Mouse (Mus musculus) ZHBTc4 (cell line): ENCODE measurements around the gene Sohlh2.

ENCODE experiments used
- DNase-seq: peaks from one replicate; pipeline ENCODE4 v3.0.0-alpha.2; 2011; ENCODE audit warnings: low read depth, low spot score

Sohlh2 gene

DNA sequence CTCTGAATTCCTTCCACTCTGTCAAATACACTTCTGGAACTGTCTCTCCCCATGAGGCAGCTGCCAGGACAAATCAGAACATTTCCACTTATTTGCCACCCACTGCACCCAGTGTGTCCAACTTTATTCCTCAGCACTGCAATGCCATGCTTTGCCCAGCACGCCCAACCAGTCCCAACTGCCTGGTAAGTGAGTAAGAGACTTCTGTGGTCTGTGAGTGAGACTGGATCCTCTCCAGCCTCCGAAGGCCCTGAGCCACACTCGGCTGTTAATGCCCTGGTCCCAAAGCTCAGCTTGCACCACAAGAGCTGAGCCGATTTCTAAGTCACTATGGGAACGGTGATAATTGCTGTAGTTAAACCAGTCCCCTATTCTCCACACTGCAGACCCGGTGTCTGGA, 25.8 kb downstream of the Sohlh2 start:
- DNase-seq = no peak

DNA sequence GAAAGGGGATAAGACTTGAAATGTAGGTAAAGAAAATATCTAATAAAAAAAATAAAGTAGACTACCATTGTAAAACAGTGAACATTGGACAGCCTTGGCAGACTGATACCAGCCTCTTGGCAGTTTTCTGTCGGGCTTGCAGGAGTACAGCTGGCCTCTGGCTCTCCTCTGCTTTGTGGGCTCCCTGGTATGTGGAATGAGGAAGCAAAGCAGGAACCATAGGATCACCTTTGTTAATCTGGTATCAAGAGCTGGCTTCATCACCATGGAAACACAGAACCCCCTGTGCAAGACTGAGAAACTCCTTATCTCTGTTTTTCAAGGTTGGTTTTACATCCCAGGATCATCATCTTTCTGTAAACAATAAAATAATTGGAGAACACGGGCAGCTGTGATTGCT, 30.4 kb downstream of the Sohlh2 start:
- DNase-seq = no peak

DNA sequence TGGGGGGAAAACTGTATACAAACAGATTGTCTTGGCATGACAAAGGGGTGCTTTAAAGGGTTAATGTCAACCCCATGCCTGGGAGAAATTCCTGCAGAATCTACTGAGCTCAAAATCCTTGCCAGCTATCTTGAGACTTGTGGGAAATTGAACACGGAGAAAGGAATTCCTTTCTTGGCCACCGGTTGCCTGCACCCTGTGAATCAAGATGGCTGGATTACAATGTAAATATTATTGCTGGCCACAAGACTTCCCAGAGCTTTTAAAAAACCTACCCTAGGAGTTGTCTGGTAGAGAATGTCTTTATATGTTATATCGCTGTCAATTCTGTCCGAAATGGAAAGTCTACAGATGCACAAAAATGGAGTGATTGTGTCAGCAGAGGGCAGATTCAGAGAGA, 32.0 kb downstream of the Sohlh2 start:
- no peak for DNase-seq

DNA sequence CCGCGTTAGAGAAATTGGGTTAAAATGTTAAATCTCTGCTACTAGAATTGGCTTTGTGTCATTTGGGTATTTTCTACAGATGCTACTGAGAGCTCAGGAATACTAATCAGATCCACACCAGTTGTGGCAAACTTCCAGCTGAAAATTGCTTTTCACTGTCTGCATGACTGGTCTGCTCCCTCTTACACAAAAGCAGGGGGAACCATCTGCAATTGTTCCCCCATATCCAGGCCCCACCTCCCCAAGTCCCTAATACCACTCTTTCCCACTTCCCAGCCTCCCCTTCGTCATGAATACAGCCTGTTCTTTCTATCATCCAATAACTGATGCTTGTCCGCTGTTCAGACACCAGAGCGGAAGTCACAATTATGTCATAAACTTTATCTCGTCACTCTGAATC, 32.6 kb downstream of the Sohlh2 start:
- no peak for DNase-seq

DNA sequence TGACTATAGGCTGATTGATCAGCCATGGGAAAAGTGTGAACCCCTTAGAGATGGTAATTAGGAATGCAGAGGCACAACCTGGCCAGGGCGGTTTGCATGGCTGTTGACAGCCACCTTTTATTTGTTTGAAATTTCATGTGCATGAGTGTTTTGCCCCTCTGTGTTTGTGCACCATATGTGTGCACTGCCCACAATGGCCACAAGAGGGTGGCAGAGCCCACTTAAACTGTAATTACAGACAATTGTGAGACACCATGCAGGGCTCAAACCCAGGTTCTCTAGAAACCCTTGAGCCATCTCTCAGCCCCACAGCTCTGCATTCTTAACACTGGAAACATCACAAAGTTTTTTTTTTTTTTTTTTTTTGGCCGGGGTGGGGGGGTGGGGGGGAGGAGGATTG, 40.7 kb downstream of the Sohlh2 start:
- peak; percentile 67 for DNase-seq

DNA sequence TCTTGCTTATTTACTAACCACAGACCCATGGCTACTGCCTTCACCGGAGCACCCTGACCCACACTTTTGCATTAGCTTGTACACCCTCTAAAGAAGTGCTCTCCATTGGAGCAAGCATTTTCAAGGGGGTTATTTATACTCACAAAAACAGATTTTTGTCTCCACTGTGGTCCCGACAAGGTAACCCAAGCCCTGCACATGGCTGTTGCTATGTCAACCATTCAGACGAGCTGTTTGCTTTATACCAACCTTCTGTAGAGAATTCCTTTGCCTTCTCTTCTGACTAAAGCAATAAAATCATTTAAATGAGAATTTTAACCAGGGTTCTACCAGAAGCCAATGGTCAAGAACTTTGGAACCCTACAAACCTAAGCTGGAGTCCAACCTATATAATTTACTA, 42.0 kb downstream of the Sohlh2 start:
- no peak for DNase-seq

- DNase-seq = peak; percentile 36
These were observed 44.8 kb downstream of the Sohlh2 start for GRCm38 (mm10) chr3:55226501-55227213.

GRCm38 (mm10) chr3:55227214-55227581, 45.4 kb downstream of the Sohlh2 start:
- DNase-seq = no peak

DNA sequence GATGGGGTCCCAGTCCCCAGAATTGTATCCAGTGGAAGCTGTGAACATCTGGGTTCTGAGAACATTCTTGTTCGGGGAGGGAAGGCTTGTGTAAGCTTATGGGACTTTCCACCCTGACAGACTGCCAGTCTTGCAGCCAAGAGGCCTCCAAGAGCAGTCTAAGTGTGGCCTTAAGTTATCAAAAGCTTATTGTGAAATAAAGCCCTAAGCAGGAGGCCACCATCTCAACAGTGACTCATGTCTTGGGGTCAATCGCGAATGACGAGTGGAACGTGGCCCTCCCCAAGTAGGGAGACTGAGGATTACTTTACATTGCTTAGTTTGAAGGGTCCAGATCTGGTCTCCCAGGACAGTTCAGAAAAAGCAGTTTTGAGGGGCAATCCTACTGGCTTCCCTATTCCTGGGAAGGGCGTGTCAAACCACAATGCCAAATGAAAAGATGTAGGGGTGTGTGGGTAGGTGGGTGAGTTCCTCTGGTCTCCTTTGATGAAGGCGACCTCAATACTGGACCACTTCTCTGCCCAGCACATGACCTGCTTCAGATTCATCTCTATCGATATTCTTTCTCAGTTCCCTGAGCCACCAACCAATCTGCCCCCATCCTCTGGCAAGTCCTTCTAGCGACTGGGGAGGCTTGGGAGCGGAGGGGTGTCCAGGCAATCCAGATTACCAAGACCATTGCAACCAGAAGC, 60.0 kb downstream of the Sohlh2 start, which contains the start of gene Dclk1:
TSS of gene Dclk1 (plus strand) at position 635 of the 692 bp plus-strand sequence.
- no peak for DNase-seq

GRCm38 (mm10) chr3:55242422-55243055, 60.7 kb downstream of the Sohlh2 start:
- DNase-seq = peak; percentile 80

DNA sequence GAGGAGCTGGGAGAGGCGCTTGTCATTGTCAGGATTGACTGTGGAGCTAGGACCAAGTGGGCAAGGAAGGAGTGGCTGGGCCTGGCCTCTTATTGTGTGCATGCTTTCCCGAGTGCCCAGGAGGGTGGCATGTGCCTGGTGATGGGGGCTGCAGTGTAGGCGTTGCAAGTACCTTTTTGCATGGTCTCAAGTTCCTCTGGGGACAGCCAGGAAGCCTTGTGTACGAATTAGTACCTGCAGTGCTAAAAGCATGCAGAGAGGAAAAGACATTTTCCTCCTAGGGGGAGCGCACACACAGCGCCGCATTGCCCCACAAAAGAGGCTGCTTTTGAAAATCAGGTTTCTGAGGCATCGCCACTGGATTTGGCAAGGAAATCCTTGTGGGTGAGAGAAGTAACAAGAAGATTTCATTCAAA, 61.2 kb downstream of the Sohlh2 start:
- DNase-seq = peak; percentile 17

GRCm38 (mm10) chr3:55244087-55244486, 62.3 kb downstream of the Sohlh2 start:
- DNase-seq = no peak

- DNase-seq = no peak
These were observed 64.9 kb downstream of the Sohlh2 start for GRCm38 (mm10) chr3:55246618-55247272.

DNA sequence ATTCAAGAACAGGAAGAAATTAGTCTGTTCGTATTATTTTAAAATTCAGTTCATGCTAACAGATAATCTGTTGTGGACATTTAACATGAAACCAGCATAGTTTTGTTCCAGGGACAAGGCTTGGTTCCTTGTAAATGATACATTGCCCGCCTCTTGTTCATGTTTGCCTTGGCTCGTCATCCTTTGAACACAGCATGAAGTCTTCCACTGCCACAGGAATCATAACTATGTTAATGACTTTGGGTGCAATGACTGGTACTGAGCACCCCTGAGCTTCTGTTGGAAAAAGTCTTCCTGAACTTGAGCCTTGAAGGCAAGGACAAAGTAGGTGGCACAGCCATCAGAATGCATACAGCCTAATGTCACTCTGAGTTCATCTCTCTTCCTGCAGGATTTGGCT, 66.2 kb downstream of the Sohlh2 start:
- no peak for DNase-seq

DNA sequence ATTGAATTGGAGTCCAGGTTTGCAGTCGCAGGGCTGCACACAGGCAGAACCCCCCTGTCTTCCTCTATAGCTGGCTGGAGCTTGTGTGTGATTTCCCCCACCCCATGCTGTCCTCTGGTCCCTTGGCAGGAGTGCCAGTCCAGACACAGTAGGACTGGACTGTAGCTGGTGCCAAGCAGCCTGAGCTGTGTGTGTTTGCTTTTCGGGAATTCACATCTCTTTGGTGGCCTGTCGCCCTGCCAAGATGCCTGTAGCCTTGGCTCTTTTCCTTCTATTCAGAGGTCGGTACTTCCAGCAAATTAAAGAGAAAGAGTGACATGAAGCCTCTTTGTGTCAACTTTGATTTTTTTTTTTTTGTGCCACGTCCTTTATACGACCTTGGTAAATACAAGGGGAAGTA, 66.7 kb downstream of the Sohlh2 start:
- DNase-seq = no peak

DNA sequence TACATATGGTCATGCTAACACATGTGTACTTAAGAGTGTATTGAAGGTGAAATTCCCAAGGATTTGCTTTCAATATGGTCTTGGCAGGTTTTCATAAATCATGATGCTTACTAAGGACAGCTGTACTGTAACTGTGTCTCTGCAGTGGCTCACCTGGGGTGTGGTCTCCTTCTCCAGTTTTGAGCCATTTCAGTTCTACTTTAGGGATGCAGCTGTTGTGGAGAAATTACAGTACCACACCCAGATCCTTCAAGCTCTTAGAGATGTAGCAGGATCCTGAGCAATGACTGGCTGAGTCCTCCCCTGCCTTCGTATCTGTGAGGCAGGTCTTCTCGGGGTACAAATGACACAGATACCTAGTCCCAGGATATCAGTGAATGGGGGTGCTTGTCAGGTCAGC, 68.8 kb downstream of the Sohlh2 start:
- no peak for DNase-seq
